Comparison of ENCODE assay signal across 8 mouse cellular contexts in the genomic region with DNA sequence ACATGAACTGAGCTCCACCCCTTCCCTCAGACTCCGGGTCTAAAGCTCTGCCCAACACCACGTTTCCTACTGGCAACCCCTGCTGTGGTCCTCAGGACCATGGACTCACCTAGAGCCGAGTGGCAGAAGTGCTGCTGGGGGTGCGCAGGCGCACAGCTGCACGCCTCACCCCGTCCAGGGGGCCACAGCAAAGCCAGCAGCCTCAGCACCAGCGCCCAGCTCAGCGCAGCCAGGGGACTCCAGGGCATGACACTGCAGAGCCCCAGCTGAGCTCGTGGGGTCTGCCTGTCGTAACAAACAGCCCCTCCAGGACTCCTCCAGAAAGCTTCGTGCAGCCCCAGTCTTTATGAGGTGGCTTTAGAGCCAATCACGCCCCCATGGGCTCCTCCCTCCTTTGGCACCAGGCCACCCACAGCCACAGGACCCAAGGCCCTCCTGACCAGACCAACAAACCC. TPM values are rescaled to one million over a fixed set of nuclear protein-coding genes. Genes with fewer than 3 reads are reported as not detected.
DNase-seq lines count a peak whose midpoint lies in the region; ATAC-seq and TF ChIP-seq lines count a peak whose summit lies in the region.
"Had no signal": no experiment of that assay in that cellular context is flagged by ENCODE, and none has a peak within 500 bp of the region (broad histone marks: within the 10 kb centered on the region; RNA-seq: fewer than 3 reads in every experiment).

No protein-coding gene starts in this region.

- no peak; the same call in 1 of the 2 replicates for ATAC-seq in heart, embryonic 14.5 days (ENCODE audit: insufficient number of reproducible peaks, insufficient read depth, low FRiP score, low read depth)
- ATAC-seq in limb, embryonic 14.5 days (ENCODE audit: low FRiP score, low read depth), result no peak; the same call in 1 of the 2 replicates
- no peak for ATAC-seq in erythroblast, adult 5-6 weeks (replicated peaks; ENCODE audit: low FRiP score, poor library complexity, severe bottlenecking)

- no peaks in the 10 kb centered on the region for H3K36me3 ChIP-seq in forebrain, embryonic 10.5 days (replicated peaks)
- H3K36me3 ChIP-seq in heart, embryonic 14.5 days (ENCODE audit: control insufficient read depth, insufficient read depth, low read length), result no peaks in the 10 kb centered on the region
- no peaks in the 10 kb centered on the region for H3K36me3 ChIP-seq in limb, embryonic 14.5 days (ENCODE audit: control insufficient read depth, insufficient read depth, low read length)

- peaks cover 33% of the 10 kb centered on the region for H3K27me3 ChIP-seq in forebrain, embryonic 10.5 days (ENCODE audit: poor library complexity, severe bottlenecking)
- peaks cover 83% of the 10 kb centered on the region for H3K27me3 ChIP-seq in heart, embryonic 14.5 days (ENCODE audit: control insufficient read depth, insufficient read depth, low read length)
- H3K27me3 ChIP-seq in limb, embryonic 14.5 days (ENCODE audit: control insufficient read depth, insufficient read depth, low read length), result no peaks in the 10 kb centered on the region

- H3K27ac ChIP-seq in forebrain, embryonic 10.5 days, result peak overlapping the region; percentile 48; the same call in 1 of the 2 replicates
- H3K27ac ChIP-seq in heart, embryonic 14.5 days (replicated peaks in 1 of 2; ENCODE audit: control insufficient read depth in 1 of 2, insufficient read depth in 1 of 2, low read depth in 2 of 2, low read length in 2 of 2), result no peak overlapping the region
- H3K27ac ChIP-seq in limb, embryonic 14.5 days (replicated peaks; ENCODE audit: low read depth, low read length), result no peak overlapping the region

- H3K4me2 ChIP-seq in heart, embryonic 14.5 days (ENCODE audit: low read length), result peak overlapping the region; percentile 56
- peak overlapping the region; percentile 53 for H3K4me2 ChIP-seq in limb, embryonic 14.5 days (replicated peaks; ENCODE audit: low read depth, low read length, severe bottlenecking)

- H3K9me3 ChIP-seq in forebrain, embryonic 10.5 days, result no peaks in the 10 kb centered on the region
- H3K9me3 ChIP-seq in heart, embryonic 14.5 days (ENCODE audit: control insufficient read depth, low read length), result no peaks in the 10 kb centered on the region
- no peaks in the 10 kb centered on the region for H3K9me3 ChIP-seq in limb, embryonic 14.5 days (ENCODE audit: control insufficient read depth, low read length)

- 6% methylated on average over 13 of the region's 13 CpGs for WGBS in forebrain, embryonic 10.5 days
- 1% methylated on average over 13 of the region's 13 CpGs for WGBS in heart, embryonic 14.5 days
- 4% methylated on average over 13 of the region's 13 CpGs for WGBS in limb, embryonic 14.5 days

- H3K4me3 ChIP-seq in forebrain, embryonic 10.5 days, result peak overlapping the region; percentile 33
- peak overlapping the region in 1 of 2 experiments; percentile 12; a peak in 1 of 4 replicates for H3K4me3 ChIP-seq in heart, embryonic 14.5 days (ENCODE audit: control insufficient read depth in 1 of 2, insufficient read depth in 1 of 2, low read depth in 1 of 2, low read length in 2 of 2)
- peak overlapping the region; percentile 21 for H3K4me3 ChIP-seq in limb, embryonic 14.5 days (replicated peaks; ENCODE audit: low read length)

- DNase-seq in right cerebral cortex, postnatal 10 days (ENCODE audit: low spot score in 2 of 2), result peak; percentile 67 to 73
- DNase-seq in right cerebral cortex, adult 2 months (ENCODE audit: low spot score in 2 of 2), result no peak
- no peak for DNase-seq in forebrain, embryonic 10.5 days (ENCODE audit: extremely low spot score, low spot score)
- DNase-seq in limb, embryonic 14.5 days (ENCODE audit: low spot score), result no peak
- DNase-seq in ovary, postnatal 14 days (ENCODE audit: low spot score), result peak; percentile 21

- no peak overlapping the region for H3K9ac ChIP-seq in heart, embryonic 14.5 days (ENCODE audit: low read length)
- H3K9ac ChIP-seq in limb, embryonic 14.5 days (ENCODE audit: low read depth, low read length, severe bottlenecking), result peak overlapping the region; percentile 25; the same call in 1 of the 2 replicates

- peaks cover 26% of the 10 kb centered on the region for H3K4me1 ChIP-seq in forebrain, embryonic 10.5 days
- H3K4me1 ChIP-seq in heart, embryonic 14.5 days (ENCODE audit: control insufficient read depth in 2 of 2, insufficient read depth in 2 of 2, low read length in 2 of 2), result peaks cover 6 to 7% of the 10 kb centered on the region in 2 experiments; a peak in 3 of 4 replicates
- peaks cover 7% of the 10 kb centered on the region for H3K4me1 ChIP-seq in limb, embryonic 14.5 days (ENCODE audit: control insufficient read depth, insufficient read depth, low read length)

- TF ChIP-seq POLR2A in limb, embryonic 14.5 days (IDR thresholded peaks at IDR 0.05; ENCODE audit: borderline replicate concordance, extremely low read depth, insufficient read depth, insufficient read length), result no peak

RNA-seq across cellular contexts. Expression of a gene that starts 0.4 kb away (rescaled TPM):
- polyA plus RNA-seq in forebrain, embryonic 10.5 days (2016; fragmentation: Nextera tagmentation; extraction: Ambion mirVana), result 0.15 and 0.16 TPM in 2 replicates
- 0.23 and 0.43 TPM in 2 replicates for polyA plus RNA-seq in heart, embryonic 14.5 days (2014; fragmentation: Nextera tagmentation; extraction: Ambion mirVana)
- polyA plus RNA-seq in limb, embryonic 14.5 days (2012; rRNA removed), result 0.49 and 0.54 TPM in 2 replicates
- 0.28 and 0.48 TPM in 2 replicates for polyA plus RNA-seq in limb, embryonic 14.5 days (2014; fragmentation: Nextera tagmentation; extraction: Ambion mirVana)
- 0.38 TPM in 1 of 2 replicates, not detected in the other for total RNA-seq in erythroblast, adult 5-6 weeks (2015; ENCODE audit: low replicate concordance)
- total RNA-seq in erythroblast, adult 5-6 weeks (2017; ENCODE audit: low replicate concordance), result not detected in 2 replicates
- total RNA-seq: liver, adult 2 months had no signal
- polyA plus RNA-seq: liver, adult 2 months had no signal

RNA-seq across cellular contexts. Expression of a gene that starts 24.4 kb away (rescaled TPM):
- polyA plus RNA-seq in forebrain, embryonic 10.5 days (2016; fragmentation: Nextera tagmentation; extraction: Ambion mirVana), result not detected in 2 replicates
- not detected in 2 replicates for polyA plus RNA-seq in heart, embryonic 14.5 days (2014; fragmentation: Nextera tagmentation; extraction: Ambion mirVana)
- polyA plus RNA-seq in limb, embryonic 14.5 days (2012; rRNA removed), result not detected in 2 replicates
- polyA plus RNA-seq in limb, embryonic 14.5 days (2014; fragmentation: Nextera tagmentation; extraction: Ambion mirVana), result not detected in 2 replicates
- total RNA-seq in erythroblast, adult 5-6 weeks (2015; ENCODE audit: low replicate concordance), result not detected in 2 replicates
- total RNA-seq in erythroblast, adult 5-6 weeks (2017; ENCODE audit: low replicate concordance), result not detected in 2 replicates
- total RNA-seq: liver, adult 2 months had no signal
- polyA plus RNA-seq: liver, adult 2 months had no signal

Comparison
In these comparisons a context has a peak if more than half of its experiments do, and no peak if none do; other contexts are left out.
1. DNase-seq: peak in right cerebral cortex, postnatal 10 days (2 of 2) and ovary, postnatal 14 days (single experiment); none in right cerebral cortex, adult 2 months (0 of 2), forebrain, embryonic 10.5 days (single experiment) and limb, embryonic 14.5 days (single experiment).